Mouse (Mus musculus) lung, embryonic 14.5 days (tissue): ENCODE results near the gene Rab15. TPM values are rescaled to one million over a fixed set of nuclear protein-coding genes. Genes with fewer than 3 reads are reported as not detected.

Source experiments
- ATAC-seq: fragments of 200-750 bp; cut with Nextera tagmentation; 2 replicates; pipeline ENCODE4 v1.8.0; 2017; ENCODE audit warnings: mild to moderate bottlenecking, moderate TSS enrichment, moderate library complexity; ENCODE audit not compliant: insufficient read depth
- DNase-seq: peaks from one replicate; pipeline ENCODE4 v3.0.0-alpha.2; 2015
- H3K27ac ChIP-seq: fragments of 300-500 bp; sonication (generic); 2 replicates; pipeline ENCODE4 v1.5.1; 2014; ENCODE audit warnings: low read depth, mild to moderate bottlenecking, moderate library complexity
- H3K27me3 ChIP-seq: fragments of 300-500 bp; sonication (generic); 2 replicates; pipeline ENCODE4 v1.6.1; 2014; ENCODE audit warnings: low read length, control low read depth; ENCODE audit not compliant: insufficient read depth
- H3K36me3 ChIP-seq: fragments of 300-500 bp; sonication (generic); 2 replicates; pipeline ENCODE4 v1.6.1; 2014; ENCODE audit warnings: control low read depth; ENCODE audit not compliant: insufficient read depth
- H3K4me1 ChIP-seq: fragments of 300-500 bp; sonication (generic); 2 replicates; pipeline ENCODE4 v1.6.1; 2014; ENCODE audit warnings: antibody characterized with exemption, control low read depth; ENCODE audit not compliant: insufficient read depth
- H3K4me2 ChIP-seq: fragments of 300-500 bp; sonication (generic); 2 replicates; pipeline ENCODE4 v1.6.1; 2014; ENCODE audit warnings: mild to moderate bottlenecking
- H3K4me3 ChIP-seq: fragments of 300-500 bp; sonication (generic); 2 replicates; pipeline ENCODE4 v1.5.1; 2014; ENCODE audit warnings: low read depth, low read length
- H3K9ac ChIP-seq: fragments of 300-500 bp; sonication (generic); 2 replicates; pipeline ENCODE4 v1.6.1; 2014
- H3K9me3 ChIP-seq: fragments of 300-500 bp; sonication (generic); 2 replicates; pipeline ENCODE4 v1.6.1; 2016; ENCODE audit warnings: low read depth, low read length, control low read depth
- CTCF ChIP-seq: IDR thresholded peaks from 2 replicates; pipeline ENCODE4 v1.5.1; 2016; ENCODE audit warnings: antibody characterized with exemption, low read depth
- whole genome bisulfite sequencing: fragments of 180-500 bp; shearing (Covaris S2); extraction: QIAGEN DNeasy Blood & Tissue Kit; methylation state at CpG from one replicate; pipeline ENCODE4 v1.1.7; 2014; 5-methylcytosine and 5-hydroxymethylcytosine counted together
- polyA plus RNA-seq: library from polyadenylated mRNA; unstranded; fragments of >200 nt; fragmentation: Nextera tagmentation; extraction: Ambion mirVana; gene quantifications from 2 replicates; pipeline ENCODE4 v1.2.1, GENCODE M21; 2014

The Rab15 gene
- polyA plus RNA-seq, 1 experiment from 2014 or later = 36.5 TPM

- Histone ChIP-seq H3K27ac (peak overlapping the region; percentile 70; the same call in 1 of the 2 replicates), H3K9me3 (no peaks in the 10 kb centered on the region), H3K4me3 (peak overlapping the region; percentile 59), H3K4me2 (peak overlapping the region; percentile 67), H3K36me3 (no peaks in the 10 kb centered on the region), H3K4me1 (no peaks in the 10 kb centered on the region), H3K9ac (peak overlapping the region; percentile 70), H3K27me3 (no peaks in the 10 kb centered on the region)
- ATAC-seq (peak; percentile 99), DNase-seq (peak; percentile 99)
- under 1% methylated on average over 43 of the region's 43 CpGs for WGBS
- peak; percentile 84 for TF ChIP-seq CTCF
Observed at GRCm38 (mm10) chr12:76837101-76837843, 14.6 kb upstream of the Rab15 start.

- H3K36me3 ChIP-seq = no peaks in the 10 kb centered on the region
- peak; percentile 79 for DNase-seq
- no peak overlapping the region for H3K4me2 ChIP-seq
- H3K4me1 ChIP-seq = no peaks in the 10 kb centered on the region
- no peaks in the 10 kb centered on the region for H3K27me3 ChIP-seq
- TF ChIP-seq CTCF = peak; percentile 85
- no peaks in the 10 kb centered on the region for H3K9me3 ChIP-seq
- H3K4me3 ChIP-seq = no peak overlapping the region
- H3K27ac ChIP-seq = no peak overlapping the region
- no peak for ATAC-seq
- WGBS = 5% methylated on average over 3 of the region's 3 CpGs
- H3K9ac ChIP-seq = no peak overlapping the region
Observed at GRCm38 (mm10) chr12:76832704-76833103, 10.0 kb upstream of the Rab15 start.

GRCm38 (mm10) chr12:76825283-76825682 is 2.6 kb upstream of the Rab15 start:
- no peak for TF ChIP-seq CTCF
- no peak overlapping the region for H3K4me3 ChIP-seq
- ATAC-seq = no peak
- no peaks in the 10 kb centered on the region for H3K9me3 ChIP-seq
- no peak overlapping the region for H3K27ac ChIP-seq
- H3K4me1 ChIP-seq = peaks cover 13% of the 10 kb centered on the region; the same call in 1 of the 2 replicates
- no peaks in the 10 kb centered on the region; the same call in 1 of the 2 replicates for H3K27me3 ChIP-seq
- H3K9ac ChIP-seq = no peak overlapping the region
- no peaks in the 10 kb centered on the region for H3K36me3 ChIP-seq
- no peak overlapping the region for H3K4me2 ChIP-seq
- WGBS = 66% methylated on average over 4 of the region's 4 CpGs
- no peak for DNase-seq

GRCm38 (mm10) chr12:76822002-76822650 is 582 bp downstream of the Rab15 start:
- H3K27ac ChIP-seq = peak overlapping the region; percentile 66; the same call in 1 of the 2 replicates
- peak; percentile 43 for ATAC-seq
- WGBS = under 1% methylated on average over 65 of the region's 66 CpGs

GRCm38 (mm10) chr12:76820615-76821014 is 2.1 kb downstream of the Rab15 start:
- Histone ChIP-seq H3K27ac (peak overlapping the region; percentile 61; the same call in 1 of the 2 replicates), H3K4me1 (peaks cover 30% of the 10 kb centered on the region), H3K9ac (peak overlapping the region; percentile 18; the same call in 1 of the 2 replicates), H3K4me2 (peak overlapping the region; percentile 83), H3K27me3 (no peaks in the 10 kb centered on the region; the same call in 1 of the 2 replicates), H3K9me3 (no peaks in the 10 kb centered on the region), H3K36me3 (no peaks in the 10 kb centered on the region), H3K4me3 (no peak overlapping the region)
- WGBS = 36% methylated on average over 4 of the region's 4 CpGs
- DNase-seq (no peak), ATAC-seq (peak; percentile 3; the same call in 1 of the 2 replicates)
- no peak for TF ChIP-seq CTCF

More at GRCm38 (mm10) chr12:76822002-76822650, 582 bp downstream of the Rab15 start:
- Histone ChIP-seq H3K36me3 (no peaks in the 10 kb centered on the region), H3K4me3 (peak overlapping the region; percentile 64), H3K9ac (peak overlapping the region; percentile 76), H3K9me3 (no peaks in the 10 kb centered on the region), H3K4me1 (peaks cover 30% of the 10 kb centered on the region), H3K4me2 (peak overlapping the region; percentile 83), H3K27me3 (no peaks in the 10 kb centered on the region; the same call in 1 of the 2 replicates)
- no peak for TF ChIP-seq CTCF
- DNase-seq = peak; percentile 64

- H3K9ac ChIP-seq = no peak overlapping the region
- ATAC-seq = no peak
- peak; percentile 64 for DNase-seq
- H3K27ac ChIP-seq = peak overlapping the region; percentile 61; the same call in 1 of the 2 replicates
- no peak for TF ChIP-seq CTCF
- no peaks in the 10 kb centered on the region for H3K9me3 ChIP-seq
- peaks cover 30% of the 10 kb centered on the region for H3K4me1 ChIP-seq
- WGBS = 38% methylated on average over 6 of the region's 6 CpGs
- no peaks in the 10 kb centered on the region; the same call in 1 of the 2 replicates for H3K27me3 ChIP-seq
- H3K4me3 ChIP-seq = no peak overlapping the region
- no peaks in the 10 kb centered on the region for H3K36me3 ChIP-seq
- peak overlapping the region; percentile 83 for H3K4me2 ChIP-seq
Observed at GRCm38 (mm10) chr12:76819816-76820215, 2.9 kb downstream of the Rab15 start.

GRCm38 (mm10) chr12:76818908-76819307 is 3.8 kb downstream of the Rab15 start:
- H3K9ac ChIP-seq = no peak overlapping the region
- H3K4me1 ChIP-seq = peaks cover 30% of the 10 kb centered on the region
- no peak for DNase-seq
- 80% methylated on average over 9 of the region's 9 CpGs for WGBS
- peak overlapping the region; percentile 83; the same call in 1 of the 2 replicates for H3K4me2 ChIP-seq
- TF ChIP-seq CTCF = no peak
- peak overlapping the region; percentile 71 for H3K27ac ChIP-seq
- H3K9me3 ChIP-seq = no peaks in the 10 kb centered on the region
- H3K27me3 ChIP-seq = no peaks in the 10 kb centered on the region; the same call in 1 of the 2 replicates
- no peak for ATAC-seq
- H3K4me3 ChIP-seq = no peak overlapping the region
- H3K36me3 ChIP-seq = no peaks in the 10 kb centered on the region
